Comparison of ENCODE assay signal across 8 mouse cellular contexts in the genomic region with DNA sequence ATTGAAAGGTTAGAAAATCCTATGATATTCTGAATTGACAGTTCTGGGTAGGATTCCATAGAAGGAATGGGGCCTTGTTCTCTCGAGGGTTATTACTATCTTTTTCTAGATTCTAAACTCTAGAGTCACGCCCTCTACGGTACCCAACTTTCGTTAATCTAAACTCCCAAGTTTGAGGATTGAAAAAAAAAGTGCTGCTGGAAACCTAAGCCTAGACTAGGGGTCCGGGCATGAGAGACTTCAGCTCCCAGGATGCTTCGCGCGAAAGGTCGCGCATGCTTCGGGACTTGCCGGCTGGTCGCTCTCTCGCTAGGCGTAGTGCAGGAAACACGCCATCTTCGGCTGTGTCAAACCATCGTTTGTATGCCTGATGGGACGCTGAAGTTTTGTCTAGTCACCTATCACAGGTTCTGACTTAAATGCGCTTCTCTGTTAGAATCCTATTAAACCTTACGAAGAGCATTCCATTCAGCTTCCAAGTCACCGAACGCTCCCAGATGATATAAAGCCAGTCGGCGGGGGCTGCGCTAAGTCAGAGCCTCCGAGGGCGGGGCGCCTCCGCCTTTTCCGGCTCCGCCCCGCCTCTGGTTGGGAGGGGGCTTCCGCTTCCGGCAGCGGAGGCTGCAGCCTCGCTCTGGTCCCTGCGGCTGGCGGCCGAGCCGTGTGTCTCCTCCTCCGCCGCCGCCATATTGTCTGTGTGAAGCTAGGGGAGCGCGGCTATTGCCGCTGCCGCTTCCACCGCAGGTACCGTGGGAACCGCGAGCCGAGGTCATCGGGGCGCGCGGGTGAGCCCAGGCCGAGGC. TPM values are rescaled to one million over a fixed set of nuclear protein-coding genes. Genes with fewer than 3 reads are reported as not detected.
A peak's percentile ranks its signal among the peaks of the same experiment; 100 is the strongest.
DNase-seq lines count a peak whose midpoint lies in the region; ATAC-seq and TF ChIP-seq lines count a peak whose summit lies in the region.

Gene Csnk2a1, plus strand, starts transcription at position 592 of the 803 bp plus-strand sequence.

- no peaks in the 10 kb centered on the region for H3K27me3 ChIP-seq in CH12.LX (replicated peaks)
- H3K27me3 ChIP-seq in forebrain, embryonic 12.5 days: no peaks in the 10 kb centered on the region
- H3K27me3 ChIP-seq in heart, postnatal 0 days (ENCODE audit: control insufficient read depth, insufficient read depth, low read length): no peaks in the 10 kb centered on the region
- H3K27me3 ChIP-seq in liver, embryonic 16.5 days (ENCODE audit: control insufficient read depth, insufficient read depth, low read depth, low read length): no peaks in the 10 kb centered on the region
- no peaks in the 10 kb centered on the region for H3K27me3 ChIP-seq in neural tube, embryonic 13.5 days
- no peaks in the 10 kb centered on the region for H3K27me3 ChIP-seq in testis, adult 2 months (ENCODE audit: control insufficient read depth, insufficient read depth, low read length)

- TF ChIP-seq CTCF in CH12.LX (conservative IDR thresholded peaks at IDR 0.05 in 1 of 2, IDR thresholded peaks at IDR 0.05 in 1 of 2; ENCODE audit: low read depth in 2 of 2, low read length in 2 of 2): no peak
- TF ChIP-seq CTCF in heart, postnatal 0 days (IDR thresholded peaks at IDR 0.05; ENCODE audit: low read depth): no peak
- TF ChIP-seq CTCF in testis, adult 2 months (IDR thresholded peaks at IDR 0.05; ENCODE audit: control insufficient read depth, insufficient read depth, insufficient replicate concordance, low read depth, low read length): no peak

- peak within 1 kb of the TSS; percentile 84 to 100 (median 99) for H3K4me3 ChIP-seq in CH12.LX (replicated peaks in 1 of 3; ENCODE audit: low read depth in 2 of 3, low read length in 2 of 3, poor library complexity in 1 of 3)
- H3K4me3 ChIP-seq in forebrain, embryonic 12.5 days (replicated peaks): peak within 1 kb of the TSS; percentile 95
- H3K4me3 ChIP-seq in heart, postnatal 0 days (ENCODE audit: low read depth, low read length): peak within 1 kb of the TSS; percentile 92
- peak within 1 kb of the TSS; percentile 97 for H3K4me3 ChIP-seq in liver, embryonic 16.5 days (ENCODE audit: low read depth, low read length)
- H3K4me3 ChIP-seq in neural tube, embryonic 13.5 days: peak within 1 kb of the TSS; percentile 95
- peak within 1 kb of the TSS; percentile 100 for H3K4me3 ChIP-seq in testis, adult 2 months (ENCODE audit: control insufficient read depth, low read depth, low read length)

- no peak for TF ChIP-seq EP300 in CH12.LX (IDR thresholded peaks at IDR 0.05; ENCODE audit: low read length)
- peak; percentile 83 for TF ChIP-seq EP300 in heart, postnatal 0 days (IDR thresholded peaks at IDR 0.05; ENCODE audit: low read depth)

- in situ Hi-C loops in CH12.LX (cut with MboI; ENCODE audit: low pct_ligation_motif_present, low pct_unique_long_range_greater_than_20kb, low sequenced_read_pairs): no loop called here

- peak; percentile 94 for TF ChIP-seq POLR2A in CH12.LX (IDR thresholded peaks at IDR 0.05; ENCODE audit: low read depth, low read length)
- peak; percentile 70 for TF ChIP-seq POLR2A in testis, adult 2 months (IDR thresholded peaks at IDR 0.05; ENCODE audit: control insufficient read depth, low read depth, low read length)

- peaks cover 6 to 22% of the 10 kb centered on the region in 2 experiments for H3K36me3 ChIP-seq in CH12.LX (replicated peaks in 1 of 2; ENCODE audit: control insufficient read depth in 1 of 2, insufficient read depth in 1 of 2, low read length in 1 of 2)
- 0 out of 2 replicates have a peak, but pooled peaks cover 4% of the 10 kb centered on the region for H3K36me3 ChIP-seq in forebrain, embryonic 12.5 days (replicated peaks)
- no peaks in the 10 kb centered on the region for H3K36me3 ChIP-seq in heart, postnatal 0 days (replicated peaks; ENCODE audit: control insufficient read depth, insufficient read depth, low read length)
- H3K36me3 ChIP-seq in liver, embryonic 16.5 days (ENCODE audit: control insufficient read depth, insufficient read depth): no peaks in the 10 kb centered on the region
- no peaks in the 10 kb centered on the region for H3K36me3 ChIP-seq in neural tube, embryonic 13.5 days
- H3K36me3 ChIP-seq in testis, adult 2 months (ENCODE audit: control insufficient read depth, insufficient read depth, low read length): no peaks in the 10 kb centered on the region

- H3K9ac ChIP-seq in CH12.LX (ENCODE audit: insufficient read depth, low read depth): peak within 1 kb of the TSS; percentile 96
- peak within 1 kb of the TSS; percentile 97 for H3K9ac ChIP-seq in forebrain, embryonic 12.5 days
- H3K9ac ChIP-seq in heart, postnatal 0 days (replicated peaks; ENCODE audit: low read depth, low read length): peak within 1 kb of the TSS; percentile 96
- H3K9ac ChIP-seq in liver, embryonic 16.5 days (ENCODE audit: low read depth, low read length): peak within 1 kb of the TSS; percentile 95
- H3K9ac ChIP-seq in neural tube, embryonic 13.5 days: peak within 1 kb of the TSS; percentile 90

- no peak for TF ChIP-seq RAD21 in CH12.LX (IDR thresholded peaks at IDR 0.05; ENCODE audit: low read depth, low read length)

- H3K4me2 ChIP-seq in CH12.LX (ENCODE audit: insufficient read depth, low read depth, poor library complexity, severe bottlenecking): peak within 1 kb of the TSS; percentile 89
- peak within 1 kb of the TSS; percentile 71 for H3K4me2 ChIP-seq in forebrain, embryonic 12.5 days
- H3K4me2 ChIP-seq in heart, postnatal 0 days (ENCODE audit: low read depth, low read length): peak within 1 kb of the TSS; percentile 75
- peak within 1 kb of the TSS; percentile 87 for H3K4me2 ChIP-seq in liver, embryonic 16.5 days (ENCODE audit: low read depth, low read length)
- H3K4me2 ChIP-seq in neural tube, embryonic 13.5 days: peak within 1 kb of the TSS; percentile 73

- peak; percentile 96 for ATAC-seq in forebrain, embryonic 12.5 days (ENCODE audit: low FRiP score)
- ATAC-seq in heart, postnatal 0 days (ENCODE audit: insufficient read depth, low read depth): peak; percentile 96
- ATAC-seq in liver, embryonic 16.5 days (ENCODE audit: low read depth): peak; percentile 93
- ATAC-seq in neural tube, embryonic 13.5 days (ENCODE audit: low read depth): peak; percentile 96

- peak; percentile 90 for DNase-seq in CH12.LX (ENCODE audit: extremely low read depth)
- DNase-seq in c-Kit-positive CD71-positive TER-119-negative erythroid progenitor cells, embryonic 14.5 days (ENCODE audit: low read depth): peak; percentile 81
- peak; percentile 95 for DNase-seq in heart, postnatal 0 days (ENCODE audit: low spot score)
- DNase-seq in kidney, postnatal 4 days: peak; percentile 91 to 95

- H3K27ac ChIP-seq in CH12.LX (ENCODE audit: insufficient read depth, low read depth): peak within 1 kb of the TSS; percentile 98
- H3K27ac ChIP-seq in forebrain, embryonic 12.5 days: peak within 1 kb of the TSS; percentile 99
- peak within 1 kb of the TSS; percentile 98 for H3K27ac ChIP-seq in heart, postnatal 0 days (ENCODE audit: low read depth)
- H3K27ac ChIP-seq in liver, embryonic 16.5 days (ENCODE audit: low read length): peak within 1 kb of the TSS; percentile 97
- H3K27ac ChIP-seq in neural tube, embryonic 13.5 days (replicated peaks): peak within 1 kb of the TSS; percentile 96
- H3K27ac ChIP-seq in testis, adult 2 months (ENCODE audit: control insufficient read depth, insufficient read depth, low read depth, low read length): peak within 1 kb of the TSS; percentile 99

- H3K4me1 ChIP-seq in CH12.LX (ENCODE audit: control insufficient read depth in 1 of 2, insufficient read depth in 2 of 2): peaks cover 19 to 44% of the 10 kb centered on the region in 2 experiments
- H3K4me1 ChIP-seq in forebrain, embryonic 12.5 days: peaks cover 20% of the 10 kb centered on the region
- peaks cover 24% of the 10 kb centered on the region for H3K4me1 ChIP-seq in heart, postnatal 0 days (ENCODE audit: control insufficient read depth, insufficient read depth)
- H3K4me1 ChIP-seq in liver, embryonic 16.5 days (ENCODE audit: control insufficient read depth, low read depth, low read length): peaks cover 26% of the 10 kb centered on the region
- H3K4me1 ChIP-seq in neural tube, embryonic 13.5 days (replicated peaks): peaks cover 16% of the 10 kb centered on the region
- H3K4me1 ChIP-seq in testis, adult 2 months (ENCODE audit: control insufficient read depth, insufficient read depth, low read length): peaks cover 6% of the 10 kb centered on the region; the same call in 1 of the 2 replicates

- dilution Hi-C loops in CH12.LX (cut with MboI; ENCODE audit: extremely low pct_ligation_motif_present, extremely low pct_unique_long_range_greater_than_20kb, low sequenced_read_pairs): no loop called here

- no peaks in the 10 kb centered on the region for H3K9me3 ChIP-seq in CH12.LX (replicated peaks; ENCODE audit: low read length)
- H3K9me3 ChIP-seq in forebrain, embryonic 12.5 days: no peaks in the 10 kb centered on the region
- H3K9me3 ChIP-seq in heart, postnatal 0 days (replicated peaks; ENCODE audit: control insufficient read depth, low read length): no peaks in the 10 kb centered on the region
- no peaks in the 10 kb centered on the region for H3K9me3 ChIP-seq in liver, embryonic 16.5 days (replicated peaks; ENCODE audit: control insufficient read depth, low read length)
- no peaks in the 10 kb centered on the region for H3K9me3 ChIP-seq in neural tube, embryonic 13.5 days

- WGBS in forebrain, embryonic 12.5 days: under 1% methylated on average over 56 of the region's 58 CpGs
- WGBS in heart, postnatal 0 days: under 1% methylated on average over 52 of the region's 58 CpGs
- under 1% methylated on average over 58 of the region's 58 CpGs for WGBS in liver, embryonic 16.5 days (ENCODE audit: insufficient replicate concordance)
- under 1% methylated on average over 57 of the region's 58 CpGs for WGBS in neural tube, embryonic 13.5 days

- H3K79me2 ChIP-seq in CH12.LX (replicated peaks; ENCODE audit: control insufficient read depth, extremely low read depth, insufficient read depth, poor library complexity, severe bottlenecking): peaks cover 41% of the 10 kb centered on the region

TF ChIP-seq in CH12.LX, 34 proteins besides CTCF, POLR2A, EP300 and RAD21 (continues in another document):
- TF ChIP-seq IRF4 (IDR thresholded peaks at IDR 0.05; ENCODE audit: low read depth, low read length) (peak; percentile 41; the same call in 1 of the 2 replicates), HCFC1 (IDR thresholded peaks at IDR 0.05; ENCODE audit: low read depth, low read length) (peak; percentile 83), NRF1 (IDR thresholded peaks at IDR 0.05; ENCODE audit: low read depth, low read length) (peak; percentile 86)

RNA-seq across cellular contexts. Expression of gene Csnk2a1, which starts in this region (rescaled TPM):
- total RNA-seq in CH12.LX (2012; rRNA removed) (100 and 101 TPM in 2 replicates), CH12.LX (2014; rRNA removed) (145 and 146 TPM in 2 replicates)
- polyA plus RNA-seq in CH12.LX (2012; ENCODE audit: insufficient read length, low read depth): 79.2 and 86.9 TPM in 2 replicates
- polyA plus RNA-seq in forebrain, embryonic 12.5 days (2016; fragmentation: Nextera tagmentation; extraction: Ambion mirVana): 101 and 104 TPM in 2 replicates
- total RNA-seq in heart, postnatal 0 days (2014; rRNA removed; ENCODE audit: low replicate concordance): 89.5 TPM in 2 replicates
- 74.4 and 80.7 TPM in 2 replicates for polyA plus RNA-seq in heart, postnatal 0 days (2015; fragmentation: Nextera tagmentation; extraction: Ambion mirVana)
- 33.5 and 36.4 TPM in 2 replicates for polyA plus RNA-seq in liver, embryonic 16.5 days (2015; fragmentation: Nextera tagmentation; extraction: Ambion mirVana)
- polyA plus RNA-seq in neural tube, embryonic 13.5 days (2015; fragmentation: Nextera tagmentation; extraction: Ambion mirVana): 89.7 and 99.2 TPM in 2 replicates
- polyA plus RNA-seq in testis, adult 2 months (2012; rRNA removed): 7.2 and 10.3 TPM in 2 replicates

Comparison
In these comparisons a context has a peak if more than half of its experiments do, and no peak if none do; other contexts are left out.
1. Peak in every context shown above with its lines: DNase-seq, ATAC-seq, H3K4me3 ChIP-seq and H3K27ac ChIP-seq.